Comparison of ENCODE assay signal across 11 mouse cellular contexts in the genomic region with DNA sequence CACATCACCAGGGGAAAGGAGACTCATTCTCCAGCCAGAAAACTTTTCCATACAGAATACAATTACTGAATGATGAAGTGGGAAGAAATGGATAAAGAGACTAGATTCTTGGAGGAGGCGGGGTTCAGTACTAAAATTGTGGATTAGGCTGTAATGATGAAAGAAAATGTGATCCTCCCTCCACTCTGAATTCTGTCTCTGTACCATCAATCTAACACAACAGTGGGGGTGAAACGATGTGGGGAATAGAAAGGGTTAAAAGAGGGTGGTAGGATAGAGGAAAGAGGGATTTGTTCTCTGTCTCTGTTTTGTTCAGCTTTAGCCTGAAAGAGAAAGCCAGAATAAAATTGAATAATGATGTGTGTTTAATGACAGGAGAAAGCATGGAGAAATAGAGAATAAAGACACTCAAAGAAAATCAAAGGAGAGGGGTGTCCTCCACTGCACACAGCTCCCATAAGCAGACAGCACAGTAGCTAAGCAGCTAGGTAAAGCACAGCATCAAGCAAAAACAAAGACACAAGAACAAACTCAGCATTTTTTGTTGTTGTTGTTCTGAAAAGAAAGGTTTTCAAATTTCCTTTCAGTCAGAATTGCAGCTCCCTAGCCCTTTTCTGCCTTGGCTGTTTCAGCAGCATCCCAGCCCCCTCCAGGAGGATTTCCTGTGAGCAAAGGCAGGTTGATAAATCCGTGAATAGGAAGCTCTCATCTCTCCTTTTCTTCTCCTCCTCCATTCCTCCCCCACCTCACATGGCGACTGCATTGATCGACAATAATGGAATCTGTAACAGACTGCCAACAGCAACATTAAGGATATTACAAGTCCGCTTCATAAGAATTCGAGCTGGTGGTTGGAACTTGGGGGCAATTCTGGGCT.
DNase-seq lines count a peak whose midpoint lies in the region; ATAC-seq lines count a peak whose summit lies in the region.
"Had no signal": no experiment of that assay in that cellular context is flagged by ENCODE, and none has a peak within 500 bp of the region (broad histone marks: within the 10 kb centered on the region; RNA-seq: fewer than 3 reads in every experiment).

No protein-coding gene starts in this region.

- H3K4me3 ChIP-seq in heart, embryonic 11.5 days (ENCODE audit: low read depth, low read length): no peak overlapping the region; the same call in 1 of the 2 replicates
- H3K4me3 ChIP-seq in hindbrain, embryonic 16.5 days (ENCODE audit: low read length): peak overlapping the region; percentile 46
- H3K4me3 ChIP-seq: gastrocnemius, adult 2 months; stomach, embryonic 15.5 days had no signal

- WGBS in heart, embryonic 11.5 days (ENCODE audit: insufficient replicate concordance): 53% methylated on average over 7 of the region's 7 CpGs
- 14% methylated on average over 7 of the region's 7 CpGs for WGBS in hindbrain, embryonic 16.5 days

- DNase-seq in heart, postnatal 25 days (ENCODE audit: low spot score): no peak
- peak; percentile 50 to 52 for DNase-seq in right cerebral cortex, postnatal 10 days (ENCODE audit: low spot score in 2 of 2)
- no peak for DNase-seq in right cerebral cortex, postnatal 14 days
- no peak for DNase-seq in thymus, adult 18-20 months
- no peak for DNase-seq in urinary bladder, adult 2 months (ENCODE audit: low spot score)
- DNase-seq in lung, postnatal 25 days (ENCODE audit: low spot score): no peak
- DNase-seq: gastrocnemius, adult 2 months had no signal

- peaks cover 6% of the 10 kb centered on the region for H3K4me1 ChIP-seq in heart, embryonic 11.5 days (ENCODE audit: control insufficient read depth, insufficient read depth, low read length)
- peaks cover 4% of the 10 kb centered on the region; the same call in 1 of the 2 replicates for H3K4me1 ChIP-seq in hindbrain, embryonic 16.5 days (ENCODE audit: control insufficient read depth, insufficient read depth, low read depth, low read length)
- H3K4me1 ChIP-seq: stomach, embryonic 15.5 days had no signal

- H3K36me3 ChIP-seq in heart, embryonic 11.5 days (ENCODE audit: control insufficient read depth, insufficient read depth, low read length): no peaks in the 10 kb centered on the region
- no peaks in the 10 kb centered on the region for H3K36me3 ChIP-seq in hindbrain, embryonic 16.5 days (ENCODE audit: control insufficient read depth, insufficient read depth, low read length)
- H3K36me3 ChIP-seq: stomach, embryonic 15.5 days had no signal

- ATAC-seq in heart, embryonic 11.5 days (replicated peaks; ENCODE audit: insufficient number of reproducible peaks, low FRiP score, low TSS enrichment): no peak
- peak; percentile 74 for ATAC-seq in hindbrain, embryonic 16.5 days

- H3K9ac ChIP-seq in heart, embryonic 11.5 days (ENCODE audit: low read depth, low read length): no peak overlapping the region
- peak overlapping the region; percentile 69 for H3K9ac ChIP-seq in hindbrain, embryonic 16.5 days (ENCODE audit: low read depth, low read length)
- H3K9ac ChIP-seq: liver, embryonic 14.5 days; stomach, embryonic 15.5 days had no signal

- peak overlapping the region; percentile 10 for H3K4me2 ChIP-seq in heart, embryonic 11.5 days
- peak overlapping the region; percentile 64 for H3K4me2 ChIP-seq in hindbrain, embryonic 16.5 days (ENCODE audit: low read length)
- H3K4me2 ChIP-seq: stomach, embryonic 15.5 days had no signal

- no peaks in the 10 kb centered on the region for H3K9me3 ChIP-seq in heart, embryonic 11.5 days (replicated peaks; ENCODE audit: control insufficient read depth, low read length)
- no peaks in the 10 kb centered on the region for H3K9me3 ChIP-seq in hindbrain, embryonic 16.5 days (ENCODE audit: control insufficient read depth, low read length)
- H3K9me3 ChIP-seq: stomach, embryonic 15.5 days had no signal

- 0 out of 2 replicates have a peak overlapping the region, but pooled peaks have one; percentile 35 for H3K27ac ChIP-seq in heart, embryonic 11.5 days (ENCODE audit: low read depth, low read length)
- H3K27ac ChIP-seq in hindbrain, embryonic 16.5 days (ENCODE audit: low read depth, low read length): peak overlapping the region; percentile 92
- H3K27ac ChIP-seq: gastrocnemius, adult 2 months; liver, embryonic 14.5 days; stomach, embryonic 15.5 days had no signal

- no peaks in the 10 kb centered on the region for H3K27me3 ChIP-seq in heart, embryonic 11.5 days (ENCODE audit: control insufficient read depth, insufficient read depth, low read length)
- H3K27me3 ChIP-seq in hindbrain, embryonic 16.5 days (replicated peaks; ENCODE audit: control insufficient read depth, insufficient read depth, low read length): no peaks in the 10 kb centered on the region
- H3K27me3 ChIP-seq: stomach, embryonic 15.5 days had no signal

- intact Hi-C loops in heart, postnatal 25 days (cut with DNase I): no loop called here

Comparison
In these comparisons a context has a peak if more than half of its experiments do, and no peak if none do; other contexts are left out.
1. DNase-seq: peak in right cerebral cortex, postnatal 10 days (2 of 2); none in heart, postnatal 25 days (single experiment), right cerebral cortex, postnatal 14 days (single experiment), thymus, adult 18-20 months (0 of 2), urinary bladder, adult 2 months (single experiment) and lung, postnatal 25 days (single experiment).